Mouse (Mus musculus): ENCODE data around the gene Pde4b. TPM values are rescaled to one million over a fixed set of nuclear protein-coding genes. Genes with fewer than 3 reads are reported as not detected.

Pde4b gene
- polyA plus RNA-seq, 1 experiment from 2014 or later = 11.9 TPM

- Histone ChIP-seq H3K36me3 (ENCODE audit: insufficient read depth, low read length) (peaks cover 3% of the 10 kb centered on the region; the same call in 1 of the 2 replicates), H3K9ac (ENCODE audit: low read depth, low read length) (no peak overlapping the region), H3K9me3 (replicated peaks; ENCODE audit: low read length) (no peaks in the 10 kb centered on the region), H3K4me3 (replicated peaks; ENCODE audit: low read depth, low read length) (no peak overlapping the region), H3K4me1 (replicated peaks; ENCODE audit: insufficient read depth, low read length) (peaks cover 7% of the 10 kb centered on the region; the same call in 1 of the 2 replicates), H3K27me3 (ENCODE audit: insufficient read depth, low read length) (no peaks in the 10 kb centered on the region), H3K27ac (no peak overlapping the region), H3K4me2 (ENCODE audit: low read length) (no peak overlapping the region)
- ATAC-seq (replicated peaks; ENCODE audit: low FRiP score, low read depth) = no peak
- 90% methylated on average over 2 of the region's 2 CpGs for WGBS
- no peak for TF ChIP-seq CTCF (IDR thresholded peaks at IDR 0.05; ENCODE audit: low read depth)
- no peak for DNase-seq (ENCODE audit: low spot score)
Measured at GRCm38 (mm10) chr4:102592541-102592940, 505.2 kb downstream of the Pde4b start.

GRCm38 (mm10) chr4:102593631-102594030 is 506.3 kb downstream of the Pde4b start:
- H3K36me3 ChIP-seq (ENCODE audit: insufficient read depth, low read length) = peaks cover 3% of the 10 kb centered on the region; the same call in 1 of the 2 replicates
- H3K27ac ChIP-seq = peak overlapping the region; percentile 2; the same call in 1 of the 2 replicates
- TF ChIP-seq CTCF (IDR thresholded peaks at IDR 0.05; ENCODE audit: low read depth) = no peak
- no peaks in the 10 kb centered on the region for H3K27me3 ChIP-seq (ENCODE audit: insufficient read depth, low read length)
- no peaks in the 10 kb centered on the region for H3K9me3 ChIP-seq (replicated peaks; ENCODE audit: low read length)
- H3K9ac ChIP-seq (ENCODE audit: low read depth, low read length) = no peak overlapping the region
- WGBS = 57% methylated on average over 4 of the region's 4 CpGs
- no peak overlapping the region for H3K4me3 ChIP-seq (replicated peaks; ENCODE audit: low read depth, low read length)
- H3K4me2 ChIP-seq (ENCODE audit: low read length) = no peak overlapping the region
- DNase-seq (ENCODE audit: low spot score) (no peak), ATAC-seq (replicated peaks; ENCODE audit: low FRiP score, low read depth) (no peak)
- H3K4me1 ChIP-seq (replicated peaks; ENCODE audit: insufficient read depth, low read length) = peaks cover 7% of the 10 kb centered on the region; the same call in 1 of the 2 replicates

- Histone ChIP-seq H3K27ac (no peak overlapping the region), H3K4me1 (replicated peaks; ENCODE audit: insufficient read depth, low read length) (peaks cover 7% of the 10 kb centered on the region; the same call in 1 of the 2 replicates), H3K36me3 (ENCODE audit: insufficient read depth, low read length) (peaks cover 9% of the 10 kb centered on the region; the same call in 1 of the 2 replicates), H3K27me3 (ENCODE audit: insufficient read depth, low read length) (no peaks in the 10 kb centered on the region), H3K9ac (ENCODE audit: low read depth, low read length) (no peak overlapping the region), H3K4me3 (replicated peaks; ENCODE audit: low read depth, low read length) (no peak overlapping the region), H3K4me2 (ENCODE audit: low read length) (no peak overlapping the region), H3K9me3 (replicated peaks; ENCODE audit: low read length) (no peaks in the 10 kb centered on the region)
- TF ChIP-seq CTCF (IDR thresholded peaks at IDR 0.05; ENCODE audit: low read depth) = no peak
- 89% methylated on average over 3 of the region's 3 CpGs for WGBS
- DNase-seq (ENCODE audit: low spot score) = no peak
- no peak for ATAC-seq (replicated peaks; ENCODE audit: low FRiP score, low read depth)
Measured at GRCm38 (mm10) chr4:102594506-102594905, 507.2 kb downstream of the Pde4b start.

GRCm38 (mm10) chr4:102603968-102604367 is 516.6 kb downstream of the Pde4b start:
- no peak for TF ChIP-seq CTCF (IDR thresholded peaks at IDR 0.05; ENCODE audit: low read depth)
- ATAC-seq (replicated peaks; ENCODE audit: low FRiP score, low read depth) (no peak; the same call in 1 of the 2 replicates), DNase-seq (ENCODE audit: low spot score) (peak; percentile 79)
- Histone ChIP-seq H3K9me3 (replicated peaks; ENCODE audit: low read length) (no peaks in the 10 kb centered on the region), H3K27me3 (ENCODE audit: insufficient read depth, low read length) (no peaks in the 10 kb centered on the region), H3K36me3 (ENCODE audit: insufficient read depth, low read length) (peaks cover 16% of the 10 kb centered on the region), H3K4me3 (replicated peaks; ENCODE audit: low read depth, low read length) (no peak overlapping the region), H3K4me2 (ENCODE audit: low read length) (no peak overlapping the region), H3K9ac (ENCODE audit: low read depth, low read length) (no peak overlapping the region), H3K27ac (0 out of 2 replicates have a peak overlapping the region, but pooled peaks have one; percentile 48), H3K4me1 (replicated peaks; ENCODE audit: insufficient read depth, low read length) (no peaks in the 10 kb centered on the region)
- 38% methylated on average over 3 of the region's 3 CpGs for WGBS

GRCm38 (mm10) chr4:102605231-102605630 is 517.9 kb downstream of the Pde4b start:
- Histone ChIP-seq H3K27me3 (ENCODE audit: insufficient read depth, low read length) (no peaks in the 10 kb centered on the region), H3K27ac (no peak overlapping the region), H3K9me3 (replicated peaks; ENCODE audit: low read length) (no peaks in the 10 kb centered on the region), H3K4me3 (replicated peaks; ENCODE audit: low read depth, low read length) (no peak overlapping the region), H3K9ac (ENCODE audit: low read depth, low read length) (no peak overlapping the region), H3K4me1 (replicated peaks; ENCODE audit: insufficient read depth, low read length) (no peaks in the 10 kb centered on the region), H3K36me3 (ENCODE audit: insufficient read depth, low read length) (peaks cover 9% of the 10 kb centered on the region; the same call in 1 of the 2 replicates), H3K4me2 (ENCODE audit: low read length) (no peak overlapping the region)
- ATAC-seq (replicated peaks; ENCODE audit: low FRiP score, low read depth) (no peak), DNase-seq (ENCODE audit: low spot score) (no peak)
- 90% methylated on average over 8 of the region's 8 CpGs for WGBS
- TF ChIP-seq CTCF (IDR thresholded peaks at IDR 0.05; ENCODE audit: low read depth) = no peak

GRCm38 (mm10) chr4:102605722-102606341 is 518.5 kb downstream of the Pde4b start:
- H3K36me3 ChIP-seq (ENCODE audit: insufficient read depth, low read length) = peaks cover 9% of the 10 kb centered on the region; the same call in 1 of the 2 replicates
- no peak for TF ChIP-seq CTCF (IDR thresholded peaks at IDR 0.05; ENCODE audit: low read depth)
- 83% methylated on average over 4 of the region's 4 CpGs for WGBS
- no peak overlapping the region for H3K9ac ChIP-seq (ENCODE audit: low read depth, low read length)
- H3K4me3 ChIP-seq (replicated peaks; ENCODE audit: low read depth, low read length) = no peak overlapping the region
- no peaks in the 10 kb centered on the region for H3K4me1 ChIP-seq (replicated peaks; ENCODE audit: insufficient read depth, low read length)
- H3K27ac ChIP-seq = no peak overlapping the region
- no peaks in the 10 kb centered on the region for H3K27me3 ChIP-seq (ENCODE audit: insufficient read depth, low read length)
- DNase-seq (ENCODE audit: low spot score) (no peak), ATAC-seq (replicated peaks; ENCODE audit: low FRiP score, low read depth) (no peak)
- no peaks in the 10 kb centered on the region for H3K9me3 ChIP-seq (replicated peaks; ENCODE audit: low read length)
- no peak overlapping the region for H3K4me2 ChIP-seq (ENCODE audit: low read length)

Measured in kidney, postnatal 0 days (tissue).